Mouse (Mus musculus) heart, postnatal 0 days (tissue): ENCODE results near the gene Dlg2.

ENCODE experiments used
- CTCF ChIP-seq: IDR thresholded peaks from 2 replicates; pipeline ENCODE4 v1.5.1; 2016; ENCODE audit warnings: antibody characterized with exemption, control low read depth, low read depth
- EP300 ChIP-seq: IDR thresholded peaks from 2 replicates; pipeline ENCODE4 v1.6.1; 2016; ENCODE audit warnings: antibody characterized with exemption, low read depth

GRCm38 (mm10) chr7:92460578-92460977 lies 1984.1 kb downstream of the Dlg2 start:
- TF ChIP-seq CTCF (no peak), EP300 (no peak)
